Mouse (Mus musculus): ENCODE data around the gene Zfp3.

- TF ChIP-seq CTCF (IDR thresholded peaks at IDR 0.05; ENCODE audit: low read depth) (peak; percentile 96), EP300 (IDR thresholded peaks at IDR 0.05; ENCODE audit: low read depth) (no peak)
Measured at GRCm38 (mm10) chr11:70755645-70756044, 8.4 kb upstream of the Zfp3 start.
